Mouse (Mus musculus) liver, embryonic 11.5 days (tissue): ENCODE measurements at regions not wholly inside any gene's neighbourhood (a gene's known extent, or its start where the extent isn't known, plus 50 kb on each side); places are given as distances from the start of the nearest gene placed in this dataset.

Experiments used
- ATAC-seq: fragments of 200-750 bp; cut with Nextera tagmentation; replicated peaks from 2 replicates; pipeline ENCODE4 v1.8.0; 2017; ENCODE audit warnings: moderate number of reproducible peaks, mild to moderate bottlenecking, moderate TSS enrichment, moderate library complexity; ENCODE audit not compliant: low FRiP score
- DNase-seq: peaks from one replicate; pipeline ENCODE4 v3.0.0-alpha.2; 2017; ENCODE audit warnings: low spot score
- H3K27ac ChIP-seq: fragments of 300-500 bp; sonication (generic); 2 replicates; pipeline ENCODE4 v1.5.1; 2014; ENCODE audit warnings: mild to moderate bottlenecking, low read depth, low read length, control low read depth
- H3K27me3 ChIP-seq: fragments of 300-500 bp; sonication (generic); replicated peaks from 2 replicates; pipeline ENCODE4 v1.6.1; 2014; ENCODE audit warnings: low read length, mixed read lengths; ENCODE audit not compliant: control insufficient read depth, insufficient read depth
- H3K36me3 ChIP-seq: fragments of 300-500 bp; sonication (generic); 2 replicates; pipeline ENCODE4 v1.6.1; 2014; ENCODE audit warnings: mild to moderate bottlenecking, low read length, moderate library complexity, mixed read lengths; ENCODE audit not compliant: control insufficient read depth, insufficient read depth
- H3K4me1 ChIP-seq: fragments of 300-500 bp; sonication (generic); replicated peaks from 2 replicates; pipeline ENCODE4 v1.6.1; 2014; ENCODE audit warnings: low read length, mixed read lengths; ENCODE audit not compliant: control insufficient read depth, insufficient read depth
- H3K4me2 ChIP-seq: fragments of 300-500 bp; sonication (generic); 2 replicates; pipeline ENCODE4 v1.6.1; 2014; ENCODE audit warnings: mild to moderate bottlenecking, control low read depth, moderate library complexity
- H3K4me3 ChIP-seq: fragments of 300-500 bp; sonication (generic); 2 replicates; pipeline ENCODE4 v1.5.1; 2014; ENCODE audit warnings: low read depth, low read length, control low read depth
- H3K9ac ChIP-seq: fragments of 300-500 bp; sonication (generic); 2 replicates; pipeline ENCODE4 v1.6.1; 2014; ENCODE audit warnings: low read depth, low read length, control low read depth
- H3K9me3 ChIP-seq: fragments of 300-500 bp; sonication (generic); 2 replicates; pipeline ENCODE4 v1.6.1; 2016; ENCODE audit warnings: low read length, inconsistent platforms, mixed read lengths; ENCODE audit not compliant: control insufficient read depth
- WGBS: fragments of 180-500 bp; shearing (Covaris S2); extraction: QIAGEN DNeasy Blood & Tissue Kit; methylation state at CpG from one replicate; pipeline ENCODE4 v1.1.7; 2014; 5-methylcytosine and 5-hydroxymethylcytosine counted together

- ATAC-seq (no peak), DNase-seq (no peak)
- no peak overlapping the region for H3K9ac ChIP-seq
- H3K4me1 ChIP-seq: no peaks in the 10 kb centered on the region
- no peak overlapping the region for H3K4me3 ChIP-seq
- H3K4me2 ChIP-seq: no peak overlapping the region
- H3K27ac ChIP-seq: no peak overlapping the region
- no peaks in the 10 kb centered on the region for H3K27me3 ChIP-seq
- 55% methylated on average over 2 of the region's 2 CpGs for WGBS
- no peaks in the 10 kb centered on the region for H3K9me3 ChIP-seq
- no peaks in the 10 kb centered on the region for H3K36me3 ChIP-seq
These were observed 56.5 kb upstream of the Armc3 start for GRCm38 (mm10) chr2:19142586-19142985.

DNA sequence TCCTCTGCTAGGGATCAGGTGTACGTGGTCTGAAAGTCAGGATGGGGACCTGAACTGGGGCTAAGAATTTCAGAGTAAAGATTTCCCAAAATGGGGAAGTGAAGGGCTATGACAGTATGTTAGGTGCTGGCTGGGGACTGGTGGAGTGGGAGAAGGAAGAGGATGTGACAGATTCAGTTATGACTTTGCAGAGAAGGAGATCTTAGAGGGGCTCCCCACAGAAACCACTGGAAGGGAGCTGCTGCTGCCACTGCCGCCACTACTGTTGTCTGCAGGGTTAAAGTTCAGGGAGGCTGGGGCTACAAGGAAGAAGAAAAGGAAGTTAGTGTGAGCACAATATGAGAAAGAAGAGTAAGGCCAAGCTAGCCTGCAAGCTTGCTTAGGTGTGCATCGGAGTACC, 53.7 kb upstream of the Armc3 start:
- no peak overlapping the region for H3K4me3 ChIP-seq
- no peak for ATAC-seq
- H3K27ac ChIP-seq: no peak overlapping the region
- no peak for DNase-seq
- no peaks in the 10 kb centered on the region for H3K27me3 ChIP-seq
- no peaks in the 10 kb centered on the region for H3K36me3 ChIP-seq
- no peaks in the 10 kb centered on the region for H3K4me1 ChIP-seq
- no peaks in the 10 kb centered on the region for H3K9me3 ChIP-seq
- H3K4me2 ChIP-seq: no peak overlapping the region
- WGBS: 44% methylated on average over 3 of the region's 3 CpGs
- H3K9ac ChIP-seq: no peak overlapping the region

DNA sequence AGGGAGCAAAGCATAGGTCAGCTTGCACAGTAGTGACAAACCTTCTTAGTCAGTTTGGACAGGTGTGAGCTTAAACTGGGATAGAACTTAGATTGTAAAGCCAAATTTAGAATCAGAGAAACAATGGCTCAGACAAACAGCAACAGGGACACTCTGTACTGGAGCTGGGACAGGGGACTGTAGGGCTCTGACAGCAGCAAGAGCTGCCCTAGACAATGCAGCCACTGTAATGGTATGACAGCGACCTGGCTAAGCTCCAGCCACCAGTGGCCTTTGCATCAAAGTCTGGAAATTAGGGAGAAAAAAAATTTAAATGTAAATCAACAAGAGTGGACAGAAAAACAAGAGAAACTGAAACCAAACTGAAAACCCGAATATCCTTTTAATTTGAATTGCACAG, 53.2 kb upstream of the Armc3 start:
- ATAC-seq (no peak), DNase-seq (no peak)
- no peaks in the 10 kb centered on the region for H3K36me3 ChIP-seq
- no peak overlapping the region for H3K27ac ChIP-seq
- no peaks in the 10 kb centered on the region for H3K27me3 ChIP-seq
- no peak overlapping the region for H3K9ac ChIP-seq
- H3K9me3 ChIP-seq: no peaks in the 10 kb centered on the region
- WGBS: 63% methylated on average over 2 of the region's 2 CpGs
- no peak overlapping the region for H3K4me3 ChIP-seq
- H3K4me1 ChIP-seq: no peaks in the 10 kb centered on the region
- no peak overlapping the region for H3K4me2 ChIP-seq

DNA sequence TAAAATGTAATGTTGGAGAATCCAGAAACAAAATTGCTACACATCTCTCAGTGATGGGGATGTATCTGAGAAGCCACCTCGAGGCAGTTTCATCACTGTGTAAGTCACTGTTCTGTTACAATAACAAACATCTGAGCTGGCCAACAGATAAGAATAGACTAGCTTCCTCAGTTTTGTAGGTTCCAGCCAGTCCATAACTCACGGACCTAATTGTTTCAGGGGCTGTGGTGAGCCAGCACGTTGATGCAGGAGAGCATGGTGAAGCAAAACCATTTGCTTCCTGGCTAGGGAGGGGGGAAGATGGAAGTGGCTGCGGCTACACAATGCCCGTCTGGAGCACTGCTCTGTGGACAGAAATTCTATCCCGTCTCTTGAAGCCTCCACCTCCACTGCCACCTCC, 52.8 kb upstream of the Armc3 start:
- ATAC-seq (no peak), DNase-seq (no peak)
- H3K36me3 ChIP-seq: no peaks in the 10 kb centered on the region
- no peaks in the 10 kb centered on the region for H3K27me3 ChIP-seq
- no peak overlapping the region for H3K9ac ChIP-seq
- no peak overlapping the region for H3K4me2 ChIP-seq
- WGBS: 19% methylated on average over 6 of the region's 6 CpGs
- no peaks in the 10 kb centered on the region for H3K9me3 ChIP-seq
- H3K4me1 ChIP-seq: no peaks in the 10 kb centered on the region
- H3K27ac ChIP-seq: no peak overlapping the region
- H3K4me3 ChIP-seq: no peak overlapping the region

DNA sequence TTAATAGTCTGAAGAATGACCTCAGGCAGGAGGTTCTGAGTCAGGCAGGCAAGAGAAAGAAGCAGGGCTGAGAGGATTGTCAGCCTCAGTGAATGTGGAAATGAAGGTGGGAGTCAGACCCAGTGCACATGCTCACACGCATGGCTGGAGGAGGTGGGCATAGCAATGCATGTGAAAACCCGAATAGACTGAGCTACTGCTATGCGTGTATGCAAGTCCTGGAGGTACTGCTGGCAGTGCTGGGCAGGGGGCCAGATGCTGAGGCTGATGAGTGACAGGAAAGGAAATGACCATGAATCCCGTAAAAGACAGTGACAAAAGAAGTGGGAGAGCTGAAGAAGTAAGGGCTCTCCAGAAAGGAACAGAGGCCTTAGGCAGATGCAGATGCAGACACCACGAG, 50.3 kb upstream of the Armc3 start:
- Histone ChIP-seq H3K9me3 (no peaks in the 10 kb centered on the region), H3K27me3 (no peaks in the 10 kb centered on the region), H3K36me3 (no peaks in the 10 kb centered on the region), H3K27ac (no peak overlapping the region), H3K4me2 (no peak overlapping the region), H3K4me1 (no peaks in the 10 kb centered on the region), H3K4me3 (no peak overlapping the region), H3K9ac (no peak overlapping the region)
- ATAC-seq (no peak), DNase-seq (no peak)
- 76% methylated on average over 5 of the region's 5 CpGs for WGBS
